ENCODE assay signal across 8 mouse cellular contexts in the genomic region with DNA sequence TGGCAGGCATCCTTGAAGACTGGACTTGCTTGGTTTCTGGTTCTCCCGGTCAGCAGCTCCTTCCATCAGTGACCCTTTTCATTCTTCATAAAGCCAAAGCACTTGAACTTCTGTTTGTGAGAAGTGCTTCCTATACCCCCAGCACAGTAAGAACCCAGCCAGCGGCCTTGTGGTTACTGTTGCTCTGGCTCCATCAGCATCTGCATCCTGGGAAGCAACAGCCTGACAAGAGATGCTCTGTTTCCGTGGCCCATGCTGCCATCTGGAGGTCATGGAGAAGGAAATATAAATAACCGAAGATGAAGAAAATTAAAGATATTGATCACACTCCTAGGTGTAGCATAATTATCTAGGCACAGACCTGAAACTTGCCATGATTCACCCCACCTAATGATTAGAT.
DNase-seq lines count a peak whose midpoint lies in the region; ATAC-seq and TF ChIP-seq lines count a peak whose summit lies in the region.

No protein-coding gene starts in this region.

- 36% methylated on average over 4 of the region's 4 CpGs for WGBS in heart, embryonic 12.5 days
- WGBS in midbrain, embryonic 12.5 days = 45% methylated on average over 4 of the region's 4 CpGs
- 33% methylated on average over 4 of the region's 4 CpGs for WGBS in stomach, postnatal 0 days

- H3K9me3 ChIP-seq in heart, embryonic 12.5 days (replicated peaks) = peaks cover 4% of the 10 kb centered on the region; the same call in 1 of the 2 replicates
- H3K9me3 ChIP-seq in midbrain, embryonic 12.5 days = no peaks in the 10 kb centered on the region
- H3K9me3 ChIP-seq in stomach, postnatal 0 days (ENCODE audit: control insufficient read depth, low read length) = no peaks in the 10 kb centered on the region

- TF ChIP-seq POLR2A in embryonic fibroblast, embryonic 13.5 days (IDR thresholded peaks at IDR 0.05; ENCODE audit: low read depth, low read length) = no peak

- no peak overlapping the region for H3K4me2 ChIP-seq in heart, embryonic 12.5 days
- H3K4me2 ChIP-seq in midbrain, embryonic 12.5 days (replicated peaks) = no peak overlapping the region
- no peak overlapping the region for H3K4me2 ChIP-seq in stomach, postnatal 0 days (replicated peaks; ENCODE audit: low read depth)

- H3K9ac ChIP-seq in heart, embryonic 12.5 days = no peak overlapping the region
- no peak overlapping the region for H3K9ac ChIP-seq in midbrain, embryonic 12.5 days (replicated peaks)
- H3K9ac ChIP-seq in stomach, postnatal 0 days (ENCODE audit: low read length) = no peak overlapping the region

- H3K4me1 ChIP-seq in heart, embryonic 12.5 days (replicated peaks) = peaks cover 8% of the 10 kb centered on the region
- H3K4me1 ChIP-seq in embryonic fibroblast, embryonic 13.5 days (ENCODE audit: control insufficient read depth, insufficient read depth, low read length) = no peaks in the 10 kb centered on the region
- 0 out of 2 replicates have a peak, but pooled peaks cover 2% of the 10 kb centered on the region for H3K4me1 ChIP-seq in midbrain, embryonic 12.5 days
- H3K4me1 ChIP-seq in stomach, postnatal 0 days (replicated peaks; ENCODE audit: control insufficient read depth, insufficient read depth) = no peaks in the 10 kb centered on the region; the same call in 1 of the 2 replicates

- DNase-seq in heart, adult 11 months = peak; percentile 89
- DNase-seq in R1 (ENCODE audit: low read depth, low spot score) = peak; percentile 21
- DNase-seq in heart, postnatal 4 days = peak; percentile 76
- peak; percentile 74 to 76 for DNase-seq in left cerebral cortex, adult 18-20 months (ENCODE audit: low spot score in 2 of 2)
- DNase-seq in stomach, postnatal 0 days (ENCODE audit: low spot score) = peak; percentile 71

- H3K27ac ChIP-seq in heart, embryonic 12.5 days (ENCODE audit: poor library complexity, severe bottlenecking) = no peak overlapping the region
- H3K27ac ChIP-seq in embryonic fibroblast, embryonic 13.5 days (ENCODE audit: insufficient read depth, low read length) = no peak overlapping the region
- H3K27ac ChIP-seq in midbrain, embryonic 12.5 days (replicated peaks) = no peak overlapping the region
- no peak overlapping the region for H3K27ac ChIP-seq in stomach, postnatal 0 days (replicated peaks)

- H3K4me3 ChIP-seq in heart, embryonic 12.5 days = no peak overlapping the region
- H3K4me3 ChIP-seq in embryonic fibroblast, embryonic 13.5 days (ENCODE audit: insufficient read depth, low read length) = no peak overlapping the region
- no peak overlapping the region for H3K4me3 ChIP-seq in midbrain, embryonic 12.5 days
- no peak overlapping the region for H3K4me3 ChIP-seq in stomach, postnatal 0 days (ENCODE audit: low read depth, low read length)

- TF ChIP-seq EP300 in stomach, postnatal 0 days (optimal IDR thresholded peaks at IDR 0.05) = no peak

- no peak for ATAC-seq in heart, embryonic 12.5 days (ENCODE audit: insufficient number of reproducible peaks, low FRiP score)
- ATAC-seq in midbrain, embryonic 12.5 days (ENCODE audit: low FRiP score, low read depth) = peak; percentile 35; the same call in 1 of the 2 replicates
- ATAC-seq in stomach, postnatal 0 days (ENCODE audit: low FRiP score, low TSS enrichment) = peak; percentile 39; the same call in 1 of the 2 replicates

- H3K36me3 ChIP-seq in heart, embryonic 12.5 days = no peaks in the 10 kb centered on the region
- H3K36me3 ChIP-seq in midbrain, embryonic 12.5 days = no peaks in the 10 kb centered on the region
- no peaks in the 10 kb centered on the region for H3K36me3 ChIP-seq in stomach, postnatal 0 days (ENCODE audit: control insufficient read depth, insufficient read depth, low read length)

- H3K27me3 ChIP-seq in heart, embryonic 12.5 days (replicated peaks) = 0 out of 2 replicates have a peak, but pooled peaks cover 3% of the 10 kb centered on the region
- peaks cover 7% of the 10 kb centered on the region; the same call in 1 of the 2 replicates for H3K27me3 ChIP-seq in midbrain, embryonic 12.5 days
- H3K27me3 ChIP-seq in stomach, postnatal 0 days (ENCODE audit: control insufficient read depth, insufficient read depth, low read length) = no peaks in the 10 kb centered on the region; the same call in 1 of the 2 replicates

- TF ChIP-seq CTCF in embryonic fibroblast, embryonic 13.5 days (IDR thresholded peaks at IDR 0.05; ENCODE audit: borderline replicate concordance, insufficient read depth, low read length) = peak; percentile 80
- TF ChIP-seq CTCF in stomach, postnatal 0 days (IDR thresholded peaks at IDR 0.05; ENCODE audit: low read depth) = peak; percentile 83

Comparison
In these comparisons a context has a peak if more than half of its experiments do, and no peak if none do; other contexts are left out.
1. DNase-seq: peak in every context shown above with its lines; median percentile 89 in heart, adult 11 months; 76 in heart, postnatal 4 days; 75 in left cerebral cortex, adult 18-20 months; 71 in stomach, postnatal 0 days; 21 in R1.